Mouse (Mus musculus) bone marrow, adult 2 months (tissue): ENCODE measurements around the gene Il12a.

ENCODE experiments used
- CTCF ChIP-seq: fragments of 200-500 bp; IDR thresholded peaks from 2 replicates; pipeline ENCODE4 v1.5.1; 2011; ENCODE audit warnings: low read length, control low read depth; ENCODE audit not compliant: control insufficient read depth, insufficient read depth
- POLR2A ChIP-seq: fragments of 200-500 bp; IDR thresholded peaks from 2 replicates; pipeline ENCODE4 v1.6.1; 2011; ENCODE audit warnings: low read depth, mild to moderate bottlenecking, control low read depth, low read length, borderline replicate concordance; ENCODE audit not compliant: control insufficient read depth

GRCm38 (mm10) chr3:68720258-68720657, 29.8 kb downstream of the Il12a start:
- TF ChIP-seq CTCF, result peak; percentile 70
- TF ChIP-seq POLR2A, result no peak
